Mouse (Mus musculus) ES-E14 (cell line): ENCODE data around the gene Olfr987. TPM values are rescaled to one million over a fixed set of nuclear protein-coding genes. Genes with fewer than 3 reads are reported as not detected.

ENCODE experiments used
- DNase-seq: peaks from one replicate; pipeline ENCODE4 v3.0.0-alpha.2; 2013; ENCODE audit warnings: low read depth, low spot score
- H3K27ac ChIP-seq: 2 replicates; pipeline ENCODE4 v1.5.1; 2012; ENCODE audit warnings: low read depth, mild to moderate bottlenecking, low read length, moderate library complexity, mixed read lengths; ENCODE audit not compliant: poor library complexity, insufficient read depth, severe bottlenecking
- H3K36me3 ChIP-seq: 2 replicates; pipeline ENCODE4 v1.6.1; 2012; ENCODE audit warnings: mild to moderate bottlenecking, low read length, moderate library complexity, mixed read lengths; ENCODE audit not compliant: control insufficient read depth, poor library complexity, insufficient read depth, severe bottlenecking
- H3K4me1 ChIP-seq, 2 experiments: fragments of 150-350 bp in 1 of 2; sonication (generic) in 1 of 2; 2 replicates each; pipeline ENCODE4 v1.6.1; 2012; ENCODE audit warnings: low read length in 2 of 2, mild to moderate bottlenecking in 1 of 2, mixed read lengths in 1 of 2; ENCODE audit not compliant: control insufficient read depth in 2 of 2, insufficient read depth in 2 of 2, poor library complexity in 1 of 2
- H3K4me3 ChIP-seq, 2 experiments: fragments of 150-350 bp in 1 of 2; sonication (generic) in 1 of 2; 2 replicates each; pipeline ENCODE4 v1.5.1; 2012; ENCODE audit warnings: low read length in 2 of 2, low read depth in 1 of 2, mild to moderate bottlenecking in 1 of 2, mixed read lengths in 1 of 2; ENCODE audit not compliant: insufficient read depth in 1 of 2, poor library complexity in 1 of 2, severe bottlenecking in 1 of 2
- H3K9ac ChIP-seq: 2 replicates; pipeline ENCODE4 v1.6.1; 2012; ENCODE audit warnings: low read depth, mild to moderate bottlenecking, low read length, mixed read lengths; ENCODE audit not compliant: poor library complexity, insufficient read depth, severe bottlenecking
- H3K9me3 ChIP-seq: fragments of 150-350 bp; sonication (generic); 2 replicates; pipeline ENCODE4 v1.6.1; 2012; ENCODE audit warnings: low read depth, mild to moderate bottlenecking, low read length; ENCODE audit not compliant: control insufficient read depth, insufficient read depth
- CHD2 ChIP-seq: IDR thresholded peaks from 2 replicates; pipeline ENCODE4 v1.6.1; 2014; ENCODE audit warnings: mild to moderate bottlenecking, low read depth, low read length, inconsistent platforms
- HCFC1 ChIP-seq: IDR thresholded peaks from 2 replicates; pipeline ENCODE4 v1.6.1; 2012; ENCODE audit warnings: low read length, inconsistent platforms, borderline replicate concordance; ENCODE audit not compliant: insufficient read depth
- MAFK ChIP-seq: IDR thresholded peaks from 2 replicates; pipeline ENCODE4 v1.6.1; 2014; ENCODE audit warnings: mild to moderate bottlenecking, low read depth, low read length, inconsistent platforms; ENCODE audit not compliant: insufficient read depth
- ZC3H11A ChIP-seq: IDR thresholded peaks from 2 replicates; pipeline ENCODE4 v1.6.1; 2012; ENCODE audit warnings: low read depth, mild to moderate bottlenecking, inconsistent platforms, low read length, borderline replicate concordance
- ZNF384 ChIP-seq: IDR thresholded peaks from 2 replicates; pipeline ENCODE4 v1.6.1; 2012; ENCODE audit warnings: low read depth, low read length, inconsistent platforms
- in situ Hi-C, 2 experiments: fragments of 600-800 bp; cut with MboI; formaldehyde crosslinking; loops; one replicate each; pipeline ENCODE4 v1.15.1; 2025; ENCODE audit warnings: low sequenced_read_pairs in 2 of 2, inconsistent platforms in 1 of 2; ENCODE audit not compliant: unreplicated experiment in 2 of 2
- total RNA-seq: library from RNA; depleted of rRNA; stranded (reverse); fragments of 300-350 nt; gene quantifications from 2 replicates; pipeline ENCODE4 v1.2.3, GENCODE M21; 2012; rRNA removed

The Olfr987 gene
- total RNA-seq, 1 experiment, result not detected

DNA sequence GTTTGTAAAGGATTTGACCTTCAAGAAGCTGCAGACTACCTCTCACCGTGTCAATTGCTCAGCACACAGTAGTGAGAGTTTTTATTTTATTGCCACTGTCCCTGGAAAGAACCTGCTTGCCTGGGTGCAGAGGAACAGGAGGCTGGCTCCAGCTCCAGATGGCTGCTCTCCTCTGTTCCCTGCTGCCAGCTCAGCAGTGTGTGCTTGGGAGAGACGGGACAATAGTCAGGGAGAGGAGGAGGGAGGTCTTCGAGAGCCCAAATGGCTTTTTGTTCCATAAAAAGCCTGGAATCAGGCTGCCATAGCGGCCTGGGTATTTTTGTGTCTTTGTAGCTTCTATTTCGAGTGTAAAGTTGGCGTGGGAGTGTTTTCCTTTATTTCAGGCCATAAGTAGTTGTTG, 54.5 kb downstream of the Olfr987 start:
- no peak for DNase-seq

GRCm38 (mm10) chr2:85283631-85284466, 55.3 kb downstream of the Olfr987 start:
- Histone ChIP-seq H3K27ac (no peak overlapping the region), H3K36me3 (no peaks in the 10 kb centered on the region), H3K9ac (no peak overlapping the region), H3K4me3 (no peak overlapping the region), H3K9me3 (no peaks in the 10 kb centered on the region), H3K4me1 (no peaks in the 10 kb centered on the region)
- in situ Hi-C loops, result no loop called here
- peak; percentile 50 for DNase-seq
- TF ChIP-seq ZNF384, result peak; percentile 94
- no peak for TF ChIP-seq MAFK

More for the DNA sequence above, 54.5 kb downstream of the Olfr987 start:
- in situ Hi-C loops, result no loop called here
- Histone ChIP-seq H3K4me3 (no peak overlapping the region), H3K36me3 (no peaks in the 10 kb centered on the region), H3K9me3 (no peaks in the 10 kb centered on the region), H3K27ac (no peak overlapping the region), H3K9ac (no peak overlapping the region), H3K4me1 (no peaks in the 10 kb centered on the region)
- TF ChIP-seq ZC3H11A (no peak), ZNF384 (no peak), CHD2 (no peak), HCFC1 (no peak), MAFK (no peak)

- TF ChIP-seq ZC3H11A (no peak), ZNF384 (no peak)
- H3K9ac ChIP-seq, result no peak overlapping the region
- in situ Hi-C loops, result no loop called here
- H3K9me3 ChIP-seq, result no peaks in the 10 kb centered on the region
- H3K4me1 ChIP-seq, result no peaks in the 10 kb centered on the region
- H3K4me3 ChIP-seq, result no peak overlapping the region
- H3K36me3 ChIP-seq, result no peaks in the 10 kb centered on the region
- H3K27ac ChIP-seq, result no peak overlapping the region
- DNase-seq, result no peak
These were observed 58.1 kb downstream of the Olfr987 start for GRCm38 (mm10) chr2:85281023-85281422.

Other genes with a start within 250 kb of the Olfr987 start
- gene Aplnr, start 203.1 kb downstream of the Olfr987 start, total RNA-seq, result 0.05 and 0.40 TPM in 2 replicates
- 0.05 and 0.36 TPM in 2 replicates for gene Lrrc55, start 142.1 kb downstream of the Olfr987 start, total RNA-seq
- not detected in 2 replicates for gene Olfr988, start 23.9 kb upstream of the Olfr987 start, total RNA-seq
- gene Olfr992, start 70.2 kb upstream of the Olfr987 start, total RNA-seq, result not detected in 2 replicates
- gene Olfr993, start 75.6 kb upstream of the Olfr987 start, total RNA-seq, result not detected in 2 replicates
- not detected in 2 replicates for gene Olfr994, start 97.1 kb upstream of the Olfr987 start, total RNA-seq
- gene Olfr995, start 104.3 kb upstream of the Olfr987 start, total RNA-seq, result not detected in 2 replicates
- not detected in 2 replicates for gene 4833423E24Rik, start 179.7 kb upstream of the Olfr987 start, total RNA-seq
- gene Olfr996, start 239.9 kb upstream of the Olfr987 start, total RNA-seq, result not detected in 2 replicates
- gene Olfr998, start 249.6 kb upstream of the Olfr987 start, total RNA-seq, result not detected in 2 replicates